Mouse (Mus musculus) frontal cortex, postnatal 36 days (tissue): Measurements from ENCODE around the gene Naa16.

Experiments
- DNase-seq, 2 experiments: peaks; one replicate each; pipeline ENCODE4 v3.0.0; 2022; ENCODE audit warnings: low spot score in 2 of 2

Naa16 gene

GRCm38 (mm10) chr14:79275441-79275840, 115.1 kb downstream of the Naa16 start:
- no peak for DNase-seq
